Mouse (Mus musculus) T-cell, adult 66 days (primary cell): ENCODE results near the gene Gm10320. TPM values are rescaled to one million over a fixed set of nuclear protein-coding genes. Genes with fewer than 3 reads are reported as not detected.

ENCODE experiments used
- total RNA-seq, 2 experiments: library from RNA; stranded (reverse); gene quantifications; 3 replicates in 1 of 2; 4 replicates in 1 of 2; pipeline ENCODE4 v1.2.4; 2023

Gene Gm10320
- total RNA-seq: not detected

GRCm38 (mm10) chr13:98491909-98492308 is at the start of gene Gm10320:
Gene Gm10320 (minus strand): TSS chr13:98492001.

Other genes with a start within 250 kb of the Gm10320 start
- gene Utp15, start 229.0 kb downstream of the Gm10320 start, total RNA-seq: 10 to 100 TPM; 40.5 to 44.4 TPM
- gene Ankra2, start 228.9 kb downstream of the Gm10320 start, total RNA-seq: 10 to 100 TPM; 36.8 to 40.8 TPM
- not detected for gene Gm21976, start 212.1 kb downstream of the Gm10320 start, total RNA-seq
- 100 to 1,000 TPM; 420 to 430 TPM for gene Btf3, start 175.0 kb downstream of the Gm10320 start, total RNA-seq
- not detected for gene Foxd1, start 137.8 kb downstream of the Gm10320 start, total RNA-seq
- gene Tmem174, start 145.4 kb upstream of the Gm10320 start, total RNA-seq: not detected
- not detected for gene Tmem171, start 202.8 kb upstream of the Gm10320 start, total RNA-seq